Mouse (Mus musculus): Measurements from ENCODE around the gene Cdkl5.

Cdkl5 gene

DNA sequence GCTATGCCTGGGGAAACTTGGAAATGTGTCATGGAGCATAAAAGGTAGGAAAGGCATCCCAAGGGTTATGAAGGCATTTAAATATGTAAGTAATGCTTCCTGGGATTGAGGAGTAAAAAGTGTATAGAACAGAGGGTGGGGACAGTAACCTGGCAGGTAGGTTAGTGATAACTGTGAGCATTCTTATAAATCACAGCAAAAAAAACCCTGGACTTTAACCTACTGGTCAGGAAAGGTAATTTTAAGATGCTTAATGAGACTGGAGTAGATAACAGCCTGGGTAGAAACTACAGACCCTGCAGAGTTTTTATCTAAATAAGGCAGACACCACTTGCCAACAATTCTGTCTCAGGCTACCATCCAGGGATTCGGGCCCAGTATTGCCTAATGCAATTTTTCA lies 245.9 kb downstream of the Cdkl5 start:
- intact Hi-C loops (cut with DNase I) = no loop called here

DNA sequence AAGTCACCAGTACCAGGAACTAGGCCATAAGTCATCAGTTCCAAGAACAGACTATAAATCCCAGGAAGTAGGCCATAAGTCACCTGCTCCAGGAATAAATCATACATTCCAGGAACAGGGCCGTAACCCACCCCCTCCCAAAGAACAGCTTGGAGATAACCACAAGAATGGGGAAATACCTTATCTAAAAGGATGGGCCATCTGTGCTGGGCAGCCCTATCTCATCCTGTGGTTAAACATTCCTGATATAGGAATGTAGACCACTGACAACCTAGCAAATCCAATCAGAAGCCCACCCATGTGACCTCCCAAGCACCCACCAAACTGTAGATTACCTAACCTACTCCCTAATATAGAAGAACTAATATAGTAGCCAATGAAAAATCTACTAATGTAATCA lies 249.1 kb downstream of the Cdkl5 start:
- intact Hi-C loops (cut with DNase I) = no loop called here

DNA sequence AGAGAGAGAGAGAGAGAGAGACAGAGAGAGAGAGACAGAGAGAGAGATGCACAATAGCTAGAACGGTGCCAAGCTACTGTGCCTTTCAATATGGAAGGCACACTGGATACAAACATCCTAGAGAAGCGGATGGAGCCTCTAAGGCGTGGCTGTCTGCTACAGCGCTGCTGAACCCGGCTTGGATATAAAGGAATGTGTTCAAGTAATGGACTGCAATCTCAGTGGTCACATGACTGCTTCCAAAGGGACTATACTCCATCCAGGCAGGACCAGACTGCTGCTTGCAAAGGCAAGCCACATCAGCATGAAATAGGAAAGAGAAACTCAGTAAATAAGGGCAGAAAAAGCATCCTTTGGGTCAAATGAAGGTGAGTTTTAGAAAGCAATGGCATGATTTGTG lies 258.9 kb downstream of the Cdkl5 start, which contains the start of gene Ppef1:
Gene Ppef1 (minus strand): TSS at position 116 of the 400 bp plus-strand sequence.
- intact Hi-C loops (cut with DNase I) = no loop called here

Data from adrenal gland (tissue).